Mouse (Mus musculus) embryonic facial prominence, embryonic 15.5 days (tissue): ENCODE measurements around the gene Gm7579. TPM values are rescaled to one million over a fixed set of nuclear protein-coding genes. Genes with fewer than 3 reads are reported as not detected.
"Not testable (repeated sequence)": the region's sequence is repeated elsewhere in the genome, so short reads cannot be mapped to it uniquely, and the experiment has no call there.

Experiments
- ATAC-seq: fragments of 200-750 bp; cut with Nextera tagmentation; 2 replicates; pipeline ENCODE4 v1.8.0; 2017; ENCODE audit warnings: low read depth, moderate TSS enrichment; ENCODE audit not compliant: insufficient number of reproducible peaks, low FRiP score, low TSS enrichment
- H3K27ac ChIP-seq: fragments of 300-500 bp; sonication (generic); replicated peaks from 2 replicates; pipeline ENCODE4 v1.5.1; 2015; ENCODE audit warnings: mild to moderate bottlenecking, inconsistent platforms
- H3K27me3 ChIP-seq: fragments of 300-500 bp; sonication (generic); 2 replicates; pipeline ENCODE4 v1.6.1; 2015; ENCODE audit warnings: inconsistent platforms
- H3K36me3 ChIP-seq: fragments of 300-500 bp; sonication (generic); 2 replicates; pipeline ENCODE4 v1.6.1; 2015; ENCODE audit warnings: mild to moderate bottlenecking, inconsistent platforms
- H3K4me1 ChIP-seq: fragments of 300-500 bp; sonication (generic); 2 replicates; pipeline ENCODE4 v1.6.1; 2015; ENCODE audit warnings: inconsistent platforms
- H3K4me2 ChIP-seq: fragments of 300-500 bp; sonication (generic); replicated peaks from 2 replicates; pipeline ENCODE4 v1.6.1; 2015; ENCODE audit warnings: mild to moderate bottlenecking, inconsistent platforms
- H3K4me3 ChIP-seq: fragments of 300-500 bp; sonication (generic); replicated peaks from 2 replicates; pipeline ENCODE4 v1.5.1; 2015; ENCODE audit warnings: mild to moderate bottlenecking, inconsistent platforms
- H3K9ac ChIP-seq: fragments of 300-500 bp; sonication (generic); 2 replicates; pipeline ENCODE4 v1.6.1; 2015; ENCODE audit warnings: inconsistent platforms
- H3K9me3 ChIP-seq: fragments of 300-500 bp; sonication (generic); replicated peaks from 2 replicates; pipeline ENCODE4 v1.6.1; 2016; ENCODE audit warnings: inconsistent platforms
- WGBS: fragments of 180-500 bp; shearing (Covaris S2); methylation state at CpG from one replicate; pipeline ENCODE4 v1.1.7; 2015; 5-methylcytosine and 5-hydroxymethylcytosine counted together
- polyA plus RNA-seq: library from polyadenylated mRNA; unstranded; fragments of >200 nt; fragmentation: Nextera tagmentation; extraction: Ambion mirVana; gene quantifications from 2 replicates; pipeline ENCODE4 v1.2.1, GENCODE M21; 2015

Gm7579 gene
- polyA plus RNA-seq, result 1.7 and 1.8 TPM in 2 replicates

- H3K9me3 ChIP-seq, result no peaks in the 10 kb centered on the region
- H3K27ac ChIP-seq, result no peak within 1 kb of the TSS
- H3K9ac ChIP-seq, result no peak within 1 kb of the TSS
- no peak for ATAC-seq
- no peaks in the 10 kb centered on the region for H3K36me3 ChIP-seq
- no peaks in the 10 kb centered on the region for H3K4me1 ChIP-seq
- no peak within 1 kb of the TSS for H3K4me3 ChIP-seq
- no peak within 1 kb of the TSS for H3K4me2 ChIP-seq
- 65% methylated on average over 1 of the region's 1 CpGs for WGBS
- H3K27me3 ChIP-seq, result no peaks in the 10 kb centered on the region
These were observed at the start of gene Gm7579 for GRCm38 (mm10) chr7:142211559-142211958. Gm7579 (plus strand) TSS chr7:142211859.

GRCm38 (mm10) chr7:142165639-142166038 lies 46.0 kb upstream of the Gm7579 start, which contains the start of gene Gm4553:
Gm4553 (minus strand) TSS chr7:142165739.
- not testable (repeated sequence) for ATAC-seq

GRCm38 (mm10) chr7:142169836-142170235 lies 41.8 kb upstream of the Gm7579 start:
- Histone ChIP-seq H3K36me3 (no peaks in the 10 kb centered on the region), H3K9ac (no peak overlapping the region), H3K9me3 (no peaks in the 10 kb centered on the region), H3K4me1 (no peaks in the 10 kb centered on the region), H3K27ac (no peak overlapping the region), H3K4me3 (no peak overlapping the region), H3K4me2 (no peak overlapping the region), H3K27me3 (no peaks in the 10 kb centered on the region)
- ATAC-seq, result no peak
- WGBS, result 44% methylated on average over 3 of the region's 3 CpGs

More at GRCm38 (mm10) chr7:142165639-142166038, 46.0 kb upstream of the Gm7579 start, which contains the start of gene Gm4553:
- H3K4me3 ChIP-seq, H3K36me3 ChIP-seq, H3K9ac ChIP-seq, H3K9me3 ChIP-seq, H3K4me2 ChIP-seq, H3K27me3 ChIP-seq, H3K4me1 ChIP-seq, H3K27ac ChIP-seq: not testable (repeated sequence)

GRCm38 (mm10) chr7:142175905-142176304 lies 35.8 kb upstream of the Gm7579 start, which contains the start of gene Krtap5-2:
Krtap5-2 (minus strand) TSS chr7:142176005.
- not testable (repeated sequence) for H3K9me3 ChIP-seq, H3K4me3 ChIP-seq, H3K4me2 ChIP-seq, H3K4me1 ChIP-seq, ATAC-seq, H3K9ac ChIP-seq, H3K27ac ChIP-seq, H3K36me3 ChIP-seq, H3K27me3 ChIP-seq

DNA sequence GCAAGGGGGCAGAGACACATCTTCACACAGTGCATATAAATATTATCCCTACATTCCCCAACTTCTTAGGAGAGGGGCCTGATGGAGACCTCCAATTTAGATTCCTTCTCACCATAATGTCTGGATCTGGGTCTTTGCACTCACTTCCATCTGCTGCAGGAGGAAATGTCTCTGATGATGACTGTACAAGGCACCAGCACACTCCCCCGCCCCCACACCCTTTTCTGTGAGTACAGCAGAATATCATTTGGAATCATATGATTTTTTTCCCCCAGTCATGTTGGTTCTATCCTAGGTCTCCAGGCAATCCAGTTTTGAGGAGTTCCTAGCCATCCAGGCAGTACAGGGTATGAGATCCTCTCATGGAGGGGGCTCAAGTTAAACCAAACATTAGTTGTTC lies 33.0 kb upstream of the Gm7579 start:
- H3K4me3 ChIP-seq, result no peak overlapping the region

GRCm38 (mm10) chr7:142181021-142181420 lies 30.6 kb upstream of the Gm7579 start:
- WGBS, result 57% methylated on average over 1 of the region's 1 CpGs
- Histone ChIP-seq H3K4me1 (no peaks in the 10 kb centered on the region), H3K27me3 (no peaks in the 10 kb centered on the region), H3K36me3 (no peaks in the 10 kb centered on the region), H3K4me2 (no peak overlapping the region), H3K9me3 (no peaks in the 10 kb centered on the region), H3K4me3 (no peak overlapping the region), H3K9ac (no peak overlapping the region), H3K27ac (no peak overlapping the region)
- ATAC-seq, result no peak

More for the DNA sequence above, 33.0 kb upstream of the Gm7579 start:
- no peak for ATAC-seq
- H3K9me3 ChIP-seq, result no peaks in the 10 kb centered on the region
- H3K4me2 ChIP-seq, result no peak overlapping the region
- no peaks in the 10 kb centered on the region for H3K36me3 ChIP-seq
- 81% methylated on average over 1 of the region's 1 CpGs for WGBS
- no peaks in the 10 kb centered on the region for H3K4me1 ChIP-seq
- H3K27ac ChIP-seq, result no peak overlapping the region
- no peaks in the 10 kb centered on the region for H3K27me3 ChIP-seq
- no peak overlapping the region for H3K9ac ChIP-seq

DNA sequence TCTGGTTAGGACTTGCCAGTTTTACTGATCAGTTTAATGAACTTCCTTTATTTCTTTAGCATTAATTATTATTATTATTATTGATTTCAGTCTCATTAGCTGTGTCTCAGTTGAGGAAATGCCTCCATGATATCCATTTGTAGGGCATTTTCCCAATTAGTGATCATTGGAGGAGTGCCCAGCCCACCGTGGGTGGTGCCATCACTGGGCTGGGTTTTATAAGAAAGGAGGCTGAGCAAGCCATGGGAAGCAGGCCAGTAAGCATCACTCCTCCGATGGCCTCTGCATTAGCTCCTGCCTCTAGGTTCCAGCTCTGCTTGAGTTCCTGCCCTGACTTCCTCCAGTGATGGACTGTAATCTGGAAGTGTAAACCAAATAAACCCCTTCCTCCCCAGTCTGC lies 23.5 kb upstream of the Gm7579 start:
- H3K4me1 ChIP-seq, result no peaks in the 10 kb centered on the region
- no peak overlapping the region for H3K27ac ChIP-seq
- H3K4me2 ChIP-seq, result no peak overlapping the region
- no peak for ATAC-seq
- no peak overlapping the region for H3K9ac ChIP-seq
- H3K36me3 ChIP-seq, result no peaks in the 10 kb centered on the region
- 64% methylated on average over 2 of the region's 2 CpGs for WGBS
- peaks cover 2% of the 10 kb centered on the region for H3K27me3 ChIP-seq
- no peak overlapping the region for H3K4me3 ChIP-seq
- no peaks in the 10 kb centered on the region for H3K9me3 ChIP-seq

DNA sequence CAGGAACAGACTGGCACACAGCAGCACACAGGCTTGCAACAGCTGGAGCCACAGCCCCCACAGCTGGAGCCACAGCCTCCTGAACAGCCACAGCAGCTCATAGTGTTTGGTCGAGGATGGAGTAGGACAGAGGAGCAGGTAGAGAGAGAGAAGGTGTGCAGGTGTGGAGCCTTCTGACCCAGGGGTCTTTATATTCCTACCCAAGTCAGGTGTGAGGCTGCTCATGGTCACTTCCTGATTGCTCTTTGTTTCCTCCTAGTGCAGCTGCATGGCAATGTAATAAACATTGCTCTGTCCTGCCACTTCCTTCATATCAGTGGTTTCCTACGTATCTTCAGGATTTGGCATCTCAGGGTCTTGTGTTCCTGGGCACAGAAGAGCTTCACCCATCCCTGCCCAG lies 21.4 kb upstream of the Gm7579 start, which contains the start of gene Gm10153:
TSS of gene Gm10153 (minus strand) at position 101 of the 400 bp plus-strand sequence.
- H3K4me1 ChIP-seq, result no peaks in the 10 kb centered on the region
- 46% methylated on average over 2 of the region's 2 CpGs for WGBS
- ATAC-seq, result no peak
- no peak within 1 kb of the TSS for H3K4me3 ChIP-seq
- no peak within 1 kb of the TSS for H3K4me2 ChIP-seq
- no peak within 1 kb of the TSS for H3K27ac ChIP-seq
- H3K9ac ChIP-seq, result no peak within 1 kb of the TSS
- H3K9me3 ChIP-seq, result no peaks in the 10 kb centered on the region
- no peaks in the 10 kb centered on the region for H3K36me3 ChIP-seq
- H3K27me3 ChIP-seq, result peaks cover 2% of the 10 kb centered on the region

- Histone ChIP-seq H3K4me2 (no peak overlapping the region), H3K4me1 (no peaks in the 10 kb centered on the region), H3K9me3 (no peaks in the 10 kb centered on the region), H3K27me3 (no peaks in the 10 kb centered on the region), H3K27ac (no peak overlapping the region), H3K36me3 (no peaks in the 10 kb centered on the region), H3K9ac (no peak overlapping the region), H3K4me3 (no peak overlapping the region)
- WGBS, result 78% methylated on average over 2 of the region's 2 CpGs
- ATAC-seq, result no peak
These were observed 12.9 kb upstream of the Gm7579 start for GRCm38 (mm10) chr7:142198748-142199147.

DNA sequence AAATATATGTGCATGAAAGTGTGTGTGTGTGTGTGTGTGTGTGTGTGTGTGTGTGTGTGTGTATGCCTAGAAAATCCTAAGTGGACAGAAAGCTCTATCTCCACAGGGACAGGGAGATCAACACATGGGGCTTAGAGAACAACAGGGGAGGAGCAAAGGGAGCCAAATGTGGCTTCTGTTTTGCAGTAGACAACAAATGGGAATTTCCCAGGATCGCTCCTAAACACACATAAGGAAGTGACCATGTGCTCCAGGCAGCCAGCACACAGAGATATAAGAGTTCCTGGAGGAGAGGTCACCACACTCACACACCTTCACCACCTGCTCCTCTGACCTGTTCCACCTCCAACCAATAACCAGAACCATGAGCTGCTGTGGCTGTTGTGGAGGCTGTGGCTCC lies 10.6 kb upstream of the Gm7579 start, which contains the start of gene Krtap5-3:
TSS of gene Krtap5-3 (plus strand) at position 301 of the 400 bp plus-strand sequence.
- no peak within 1 kb of the TSS for H3K9ac ChIP-seq
- H3K4me3 ChIP-seq, result no peak within 1 kb of the TSS
- no peak for ATAC-seq
- no peak within 1 kb of the TSS for H3K27ac ChIP-seq
- H3K27me3 ChIP-seq, result no peaks in the 10 kb centered on the region
- H3K4me2 ChIP-seq, result no peak within 1 kb of the TSS
- WGBS, result 56% methylated on average over 1 of the region's 1 CpGs
- H3K9me3 ChIP-seq, result no peaks in the 10 kb centered on the region
- H3K36me3 ChIP-seq, result no peaks in the 10 kb centered on the region
- H3K4me1 ChIP-seq, result no peaks in the 10 kb centered on the region

GRCm38 (mm10) chr7:142205488-142205887 lies 6.2 kb upstream of the Gm7579 start:
- Histone ChIP-seq H3K36me3 (no peaks in the 10 kb centered on the region), H3K9ac (no peak overlapping the region), H3K4me2 (no peak overlapping the region), H3K27me3 (no peaks in the 10 kb centered on the region), H3K4me1 (no peaks in the 10 kb centered on the region), H3K27ac (no peak overlapping the region), H3K9me3 (no peaks in the 10 kb centered on the region), H3K4me3 (no peak overlapping the region)
- ATAC-seq, result no peak

- not testable (repeated sequence) for H3K36me3 ChIP-seq, H3K27ac ChIP-seq, H3K4me2 ChIP-seq, H3K9ac ChIP-seq, ATAC-seq, H3K4me3 ChIP-seq, H3K4me1 ChIP-seq, H3K27me3 ChIP-seq, H3K9me3 ChIP-seq
- WGBS, result 74% methylated on average over 5 of the region's 5 CpGs
These were observed 4.8 kb upstream of the Gm7579 start for GRCm38 (mm10) chr7:142206891-142207290.
